Mouse (Mus musculus) kidney, postnatal 4 days (tissue): ENCODE results near the gene Selp.

Experiments
- DNase-seq, 2 experiments: peaks; one replicate each; pipeline ENCODE4 v3.0.0; 2021; ENCODE audit warnings: mixed read lengths in 2 of 2

The Selp gene

GRCm38 (mm10) chr1:164184142-164184870, 69.2 kb downstream of the Selp start:
- DNase-seq: peak; percentile 56 to 62

GRCm38 (mm10) chr1:164184871-164185223, 69.8 kb downstream of the Selp start:
- no peak for DNase-seq

GRCm38 (mm10) chr1:164185316-164185715, 70.3 kb downstream of the Selp start:
- no peak for DNase-seq

- DNase-seq: no peak
These were observed 72.0 kb downstream of the Selp start for GRCm38 (mm10) chr1:164187002-164187560.

DNA sequence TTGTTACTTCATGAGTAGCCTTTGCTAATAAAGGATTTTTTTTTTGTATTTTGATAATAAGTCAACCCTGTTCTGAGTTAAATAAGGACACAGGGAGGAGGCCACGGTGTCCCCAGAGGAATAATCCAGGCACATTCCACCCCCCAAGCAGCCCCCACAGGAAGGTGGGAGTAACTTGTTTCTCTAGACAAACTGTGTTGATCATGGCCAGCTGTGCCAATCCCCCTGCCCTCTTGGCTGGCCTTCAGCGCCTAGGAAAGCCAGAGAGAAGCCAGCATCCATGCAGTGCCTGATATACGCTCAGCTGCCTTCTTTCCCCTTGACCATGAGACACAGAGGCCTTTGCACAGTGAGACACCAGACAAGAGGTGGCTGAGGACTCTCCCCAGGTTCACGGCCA, 84.5 kb downstream of the Selp start:
- DNase-seq: peak; percentile 23 to 43
